Mouse (Mus musculus) myocyte (in vitro differentiated cells): ENCODE data around the gene Phkb. TPM values are rescaled to one million over a fixed set of nuclear protein-coding genes. Genes with fewer than 3 reads are reported as not detected.

Experiments
- H3K27me3 ChIP-seq: one replicate; pipeline ENCODE4 v1.6.1; 2011; ENCODE audit not compliant: control insufficient read depth, insufficient read depth, insufficient read length
- H3K36me3 ChIP-seq: one replicate; pipeline ENCODE4 v1.6.1; 2011; ENCODE audit not compliant: control insufficient read depth, insufficient read depth
- H3K4me2 ChIP-seq: one replicate; pipeline ENCODE4 v1.6.1; 2011; ENCODE audit warnings: low read depth, control low read depth
- H3K4me3 ChIP-seq: one replicate; pipeline ENCODE4 v1.5.1; 2011; ENCODE audit warnings: mild to moderate bottlenecking, control low read depth, moderate library complexity
- H3K79me2 ChIP-seq: one replicate; pipeline ENCODE4 v1.6.1; 2011; ENCODE audit not compliant: control insufficient read depth, insufficient read depth
- H3ac ChIP-seq: one replicate; pipeline ENCODE4 v1.6.1; 2011; ENCODE audit not compliant: control insufficient read depth, insufficient read length
- CEBPB ChIP-seq: IDR thresholded peaks from 2 replicates; pipeline ENCODE4 v1.6.1; 2011; ENCODE audit warnings: mild to moderate bottlenecking, moderate library complexity; ENCODE audit not compliant: poor library complexity, insufficient read depth, severe bottlenecking
- E2F4 ChIP-seq: IDR thresholded peaks from one replicate; pipeline ENCODE4 v1.6.1; 2011; ENCODE audit warnings: mild to moderate bottlenecking, control low read depth, moderate library complexity; ENCODE audit not compliant: insufficient read depth
- MAX ChIP-seq: IDR thresholded peaks from one replicate; pipeline ENCODE4 v1.6.1; 2011; ENCODE audit warnings: low read depth, mild to moderate bottlenecking, control low read depth
- MYOD1 ChIP-seq, 3 experiments: IDR thresholded peaks; one replicate each; pipeline ENCODE4 v1.6.1; 2011; ENCODE audit warnings: control low read depth in 2 of 3, low read depth in 2 of 3, mild to moderate bottlenecking in 2 of 3, moderate library complexity in 1 of 3; ENCODE audit not compliant: insufficient read length in 2 of 3, control insufficient read depth in 1 of 3
- MYOG ChIP-seq, 3 experiments: IDR thresholded peaks; one replicate each; pipeline ENCODE4 v1.6.1; 2011; ENCODE audit warnings: control low read depth in 2 of 3, low read depth in 2 of 3, mild to moderate bottlenecking in 2 of 3; ENCODE audit not compliant: insufficient read length in 2 of 3, control insufficient read depth in 1 of 3, insufficient read depth in 1 of 3
- POLR2A ChIP-seq: IDR thresholded peaks from one replicate; pipeline ENCODE4 v1.6.1; 2011; ENCODE audit warnings: low read depth, mild to moderate bottlenecking, control low read depth, moderate library complexity; ENCODE audit not compliant: insufficient read length
- POLR2AphosphoS2 ChIP-seq: IDR thresholded peaks from one replicate; pipeline ENCODE4 v1.6.1; 2011; ENCODE audit warnings: low read depth, control low read depth; ENCODE audit not compliant: insufficient read length
- REST ChIP-seq: IDR thresholded peaks from one replicate; pipeline ENCODE4 v1.6.1; 2011; ENCODE audit warnings: mild to moderate bottlenecking, control low read depth, moderate library complexity; ENCODE audit not compliant: insufficient read depth, insufficient read length
- SRF ChIP-seq: IDR thresholded peaks from one replicate; pipeline ENCODE4 v1.6.1; 2011; ENCODE audit warnings: low read depth; ENCODE audit not compliant: control insufficient read depth, insufficient read length
- TCF12 ChIP-seq: IDR thresholded peaks from one replicate; pipeline ENCODE4 v1.6.1; 2011; ENCODE audit warnings: mild to moderate bottlenecking, control low read depth; ENCODE audit not compliant: poor library complexity, insufficient read depth, severe bottlenecking
- TCF3 ChIP-seq: IDR thresholded peaks from one replicate; pipeline ENCODE4 v1.6.1; 2011; ENCODE audit warnings: low read depth, control low read depth; ENCODE audit not compliant: insufficient read length
- USF1 ChIP-seq: IDR thresholded peaks from one replicate; pipeline ENCODE4 v1.6.1; 2011; ENCODE audit warnings: low read depth, mild to moderate bottlenecking, control low read depth, moderate library complexity
- polyA plus RNA-seq: library from polyadenylated mRNA; unstranded; fragments of >200 nt; fragmentation: generic; extraction: Trizol; gene quantifications from one replicate; pipeline ENCODE4 v1.2.1, GENCODE M21; 2012; ENCODE audit warnings: missing spikeins

Gene Phkb
- polyA plus RNA-seq, 1 experiment = 22.0 TPM

- H3K79me2 ChIP-seq = no peaks in the 10 kb centered on the region
- peaks cover 6% of the 10 kb centered on the region for H3K36me3 ChIP-seq
- H3K4me3 ChIP-seq = no peak overlapping the region
- H3ac ChIP-seq = no peak overlapping the region
- no peak overlapping the region for H3K4me2 ChIP-seq
- H3K27me3 ChIP-seq = no peaks in the 10 kb centered on the region
- TF ChIP-seq USF1 (no peak), TCF12 (no peak)
These were observed 188.7 kb downstream of the Phkb start for GRCm38 (mm10) chr8:86029451-86029850.

GRCm38 (mm10) chr8:86034662-86035365, 194.1 kb downstream of the Phkb start:
- TF ChIP-seq E2F4 = no peak
- no peak for TF ChIP-seq MAX
- no peak for TF ChIP-seq TCF12
- no peak for TF ChIP-seq TCF3
- no peak for TF ChIP-seq MYOG (IDR thresholded peaks at IDR 0.05; ENCODE audit: control insufficient read depth in 1 of 3, insufficient read depth in 1 of 3, insufficient read length in 2 of 3, low read depth in 2 of 3)
- TF ChIP-seq POLR2AphosphoS2 = no peak
- TF ChIP-seq POLR2A = no peak
- TF ChIP-seq SRF = no peak
- no peak for TF ChIP-seq REST
- TF ChIP-seq CEBPB = no peak
- no peak for TF ChIP-seq USF1
- TF ChIP-seq MYOD1 (IDR thresholded peaks at IDR 0.05; ENCODE audit: control insufficient read depth in 1 of 3, insufficient read length in 2 of 3, low read depth in 2 of 3) = no peak
- Histone ChIP-seq H3K79me2 (no peaks in the 10 kb centered on the region), H3K4me3 (no peak overlapping the region), H3K27me3 (no peaks in the 10 kb centered on the region), H3K36me3 (peaks cover 6% of the 10 kb centered on the region), H3ac (no peak overlapping the region), H3K4me2 (no peak overlapping the region)

- no peaks in the 10 kb centered on the region for H3K27me3 ChIP-seq
- H3K36me3 ChIP-seq = peaks cover 6% of the 10 kb centered on the region
- TF ChIP-seq E2F4 (no peak), MAX (no peak), TCF3 (no peak), SRF (no peak), MYOG (IDR thresholded peaks at IDR 0.05; ENCODE audit: control insufficient read depth in 1 of 3, insufficient read depth in 1 of 3, insufficient read length in 2 of 3, low read depth in 2 of 3) (no peak), POLR2A (no peak), CEBPB (no peak), MYOD1 (IDR thresholded peaks at IDR 0.05; ENCODE audit: control insufficient read depth in 1 of 3, insufficient read length in 2 of 3, low read depth in 2 of 3) (no peak), TCF12 (no peak), REST (no peak)
- no peak overlapping the region for H3K4me3 ChIP-seq
- no peaks in the 10 kb centered on the region for H3K79me2 ChIP-seq
- no peak overlapping the region for H3ac ChIP-seq
- H3K4me2 ChIP-seq = no peak overlapping the region
These were observed 194.6 kb downstream of the Phkb start for GRCm38 (mm10) chr8:86035371-86035770.

- no peak for TF ChIP-seq MYOD1 (IDR thresholded peaks at IDR 0.05; ENCODE audit: control insufficient read depth in 1 of 3, insufficient read length in 2 of 3, low read depth in 2 of 3)
- no peak for TF ChIP-seq MAX
- TF ChIP-seq E2F4 = no peak
- TF ChIP-seq REST = no peak
- TF ChIP-seq SRF = no peak
- TF ChIP-seq TCF12 = no peak
- TF ChIP-seq TCF3 = no peak
- no peak for TF ChIP-seq POLR2A
- TF ChIP-seq POLR2AphosphoS2 = no peak
- TF ChIP-seq USF1 = no peak
- TF ChIP-seq MYOG (IDR thresholded peaks at IDR 0.05; ENCODE audit: control insufficient read depth in 1 of 3, insufficient read depth in 1 of 3, insufficient read length in 2 of 3, low read depth in 2 of 3) = no peak
- no peak for TF ChIP-seq CEBPB
- H3K36me3 ChIP-seq = peaks cover 3% of the 10 kb centered on the region
- no peaks in the 10 kb centered on the region for H3K27me3 ChIP-seq
- no peaks in the 10 kb centered on the region for H3K79me2 ChIP-seq
- H3ac ChIP-seq = no peak overlapping the region
- no peak overlapping the region for H3K4me3 ChIP-seq
- H3K4me2 ChIP-seq = no peak overlapping the region
These were observed 197.7 kb downstream of the Phkb start for GRCm38 (mm10) chr8:86038462-86038861.

GRCm38 (mm10) chr8:86042049-86042448, 201.3 kb downstream of the Phkb start:
- H3K4me3 ChIP-seq = no peak overlapping the region
- H3K36me3 ChIP-seq = peaks cover 12% of the 10 kb centered on the region
- no peaks in the 10 kb centered on the region for H3K27me3 ChIP-seq
- H3K79me2 ChIP-seq = no peaks in the 10 kb centered on the region
- TF ChIP-seq POLR2A (no peak), POLR2AphosphoS2 (no peak), USF1 (no peak), MYOD1 (IDR thresholded peaks at IDR 0.05; ENCODE audit: control insufficient read depth in 1 of 3, insufficient read length in 2 of 3, low read depth in 2 of 3) (no peak), TCF3 (no peak), E2F4 (no peak), MAX (no peak), TCF12 (no peak), SRF (no peak), CEBPB (no peak), MYOG (IDR thresholded peaks at IDR 0.05; ENCODE audit: control insufficient read depth in 1 of 3, insufficient read depth in 1 of 3, insufficient read length in 2 of 3, low read depth in 2 of 3) (no peak), REST (no peak)
- no peak overlapping the region for H3ac ChIP-seq
- no peak overlapping the region for H3K4me2 ChIP-seq
